Mouse (Mus musculus) testis, adult 2 months (tissue): Measurements from ENCODE around the gene Plekho1.

Experiments used
- CTCF ChIP-seq: fragments of 200-500 bp; IDR thresholded peaks from 2 replicates; pipeline ENCODE4 v1.5.1; 2012; ENCODE audit warnings: low read depth, mild to moderate bottlenecking, inconsistent platforms, low read length, moderate library complexity; ENCODE audit not compliant: control insufficient read depth, insufficient read depth, insufficient replicate concordance
- POLR2A ChIP-seq: fragments of 200-500 bp; IDR thresholded peaks from 2 replicates; pipeline ENCODE4 v1.6.1; 2012; ENCODE audit warnings: low read depth, mild to moderate bottlenecking, inconsistent platforms, low read length, moderate library complexity; ENCODE audit not compliant: control insufficient read depth

DNA sequence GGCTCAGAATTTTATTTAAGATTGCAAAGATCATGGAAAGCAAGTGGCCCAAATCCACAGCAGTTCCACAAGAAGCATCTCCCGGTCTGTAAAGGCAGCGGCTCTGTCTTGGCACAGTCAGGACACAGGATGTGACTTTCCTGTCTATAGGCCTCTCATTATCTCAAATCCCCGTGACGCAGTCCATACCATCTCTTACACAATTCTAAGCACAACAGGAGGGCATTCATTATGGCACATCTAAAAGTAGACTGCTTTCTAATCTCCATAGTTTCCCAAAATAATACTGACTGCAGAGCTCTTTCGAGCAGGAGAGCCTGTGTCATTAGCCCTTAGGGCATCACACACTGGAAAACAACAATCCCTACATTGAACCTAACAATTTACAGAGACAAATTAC, 17.0 kb upstream of the Plekho1 start:
- no peak for TF ChIP-seq CTCF
- TF ChIP-seq POLR2A = no peak
